Mouse (Mus musculus) testis, postnatal 14 days (tissue): ENCODE data around the gene Nop56.

Source experiments
- DNase-seq: peaks from one replicate; pipeline ENCODE4 v3.0.0; 2021; ENCODE audit warnings: low spot score

Gene Nop56

DNA sequence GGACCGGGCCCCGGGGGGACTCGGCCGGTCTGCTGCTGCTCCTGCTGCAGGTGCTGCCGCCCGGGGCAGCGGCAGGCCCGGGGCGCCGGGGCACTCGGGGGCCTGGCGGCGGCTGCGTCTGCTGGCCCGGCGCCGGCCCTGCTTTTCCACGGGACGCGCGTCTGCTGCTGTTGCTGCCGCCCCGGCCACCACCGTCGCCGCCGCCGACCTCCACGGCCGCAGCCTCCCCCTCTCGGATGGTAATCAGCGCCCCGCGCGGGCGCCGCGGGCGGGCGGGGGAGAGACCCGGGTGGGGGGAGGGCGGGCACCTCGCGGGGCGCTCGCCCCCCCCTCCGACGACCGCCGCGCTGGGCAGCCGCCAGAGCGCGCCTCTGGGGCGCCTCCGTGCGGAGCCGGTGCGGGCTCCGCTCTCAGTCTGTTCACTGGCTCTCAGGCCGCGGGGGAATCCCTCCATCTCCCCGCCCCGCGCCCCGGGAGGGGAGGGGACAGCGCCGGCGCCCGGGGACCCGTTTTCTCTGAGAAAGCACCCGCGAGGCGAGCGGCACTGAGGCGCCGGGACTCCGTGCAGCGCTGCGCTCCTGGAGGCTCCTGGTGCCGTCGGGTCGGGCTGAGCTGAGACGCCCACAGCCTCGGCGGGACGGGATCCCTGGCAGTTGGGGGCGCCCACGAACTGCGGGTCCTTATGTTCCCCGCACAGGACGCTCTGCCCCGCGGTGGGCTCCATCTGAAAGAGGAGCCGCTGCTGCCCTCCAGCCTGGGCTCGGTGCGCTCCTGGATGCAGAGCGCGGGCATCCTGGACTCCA is 21.3 kb downstream of the Nop56 start:
- peak; percentile 53 for DNase-seq

GRCm38 (mm10) chr2:130296134-130296745 is 22.0 kb downstream of the Nop56 start:
- no peak for DNase-seq

- no peak for DNase-seq
These were observed 23.4 kb downstream of the Nop56 start for GRCm38 (mm10) chr2:130297580-130297979.

- no peak for DNase-seq
These were observed 28.8 kb downstream of the Nop56 start for GRCm38 (mm10) chr2:130303014-130303413.

- no peak for DNase-seq
These were observed 52.8 kb downstream of the Nop56 start for GRCm38 (mm10) chr2:130327057-130327456.
